Mouse (Mus musculus) brain, embryonic 14.5 days (tissue): ENCODE results near the gene Olfr381.

Source experiments
- CTCF ChIP-seq: fragments of 200-500 bp; IDR thresholded peaks from 2 replicates; pipeline ENCODE4 v1.5.1; 2012; ENCODE audit warnings: inconsistent platforms, mild to moderate bottlenecking, moderate library complexity, borderline replicate concordance; ENCODE audit not compliant: insufficient read depth, insufficient read length; ENCODE audit errors: extremely low read depth
- POLR2A ChIP-seq: fragments of 200-500 bp; IDR thresholded peaks from 2 replicates; pipeline ENCODE4 v1.6.1; 2012; ENCODE audit warnings: mild to moderate bottlenecking, inconsistent platforms, borderline replicate concordance; ENCODE audit not compliant: poor library complexity, insufficient read depth, insufficient read length, severe bottlenecking; ENCODE audit errors: extremely low read depth

GRCm38 (mm10) chr11:73491503-73491902 lies at the start of gene Olfr381:
- no peak for TF ChIP-seq CTCF
- TF ChIP-seq POLR2A = no peak
